Mouse (Mus musculus) mature B cell (primary cell): ENCODE measurements around the gene Chil6.

Source experiments
- in situ Hi-C: fragments of 300-500 bp; cut with MboI; formaldehyde crosslinking; loops from 2 replicates; pipeline ENCODE4 v1.14.3; 2019

Gene Chil6

DNA sequence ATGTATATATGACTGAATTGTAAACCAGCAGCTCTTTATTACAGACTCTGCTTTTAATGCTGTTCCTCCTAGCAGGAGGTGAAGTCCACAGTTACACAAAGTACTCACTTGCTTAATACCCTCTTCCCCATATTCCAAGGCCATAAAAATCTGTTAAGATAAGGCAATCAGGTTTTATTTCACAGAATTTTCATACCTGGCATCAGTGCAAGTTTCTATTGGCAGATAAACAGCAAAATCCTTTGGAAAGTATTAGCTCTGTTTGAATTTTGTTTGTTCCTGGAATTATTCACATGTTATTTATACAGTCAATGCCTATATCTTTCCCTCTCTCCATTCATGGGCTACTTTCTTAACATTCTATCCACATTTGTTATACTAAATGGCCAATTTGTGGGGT is at the start of gene Chil6:
TSS of gene Chil6 (minus strand) at position 101 of the 400 bp plus-strand sequence.
- in situ Hi-C loops: no loop called here

DNA sequence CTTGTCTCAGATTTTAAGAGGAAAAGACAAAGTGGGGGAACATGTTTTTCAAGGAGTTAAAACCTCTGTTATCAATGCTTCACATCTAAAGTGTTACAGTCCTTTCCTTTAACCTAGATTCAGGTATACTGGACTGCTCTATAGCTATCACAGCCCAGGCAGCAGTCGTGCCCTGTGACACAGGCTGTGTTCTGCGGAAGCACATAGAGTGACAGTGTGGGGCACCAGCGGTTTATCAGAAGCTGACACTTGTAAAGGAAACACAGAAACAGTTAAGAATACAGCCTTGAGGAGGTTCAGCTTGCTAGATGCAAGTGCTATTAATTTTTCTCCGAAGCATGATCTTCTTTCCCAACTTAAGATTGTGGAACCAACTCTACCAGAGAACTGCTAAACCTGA is 46.6 kb upstream of the Chil6 start:
- in situ Hi-C loops: no loop called here

DNA sequence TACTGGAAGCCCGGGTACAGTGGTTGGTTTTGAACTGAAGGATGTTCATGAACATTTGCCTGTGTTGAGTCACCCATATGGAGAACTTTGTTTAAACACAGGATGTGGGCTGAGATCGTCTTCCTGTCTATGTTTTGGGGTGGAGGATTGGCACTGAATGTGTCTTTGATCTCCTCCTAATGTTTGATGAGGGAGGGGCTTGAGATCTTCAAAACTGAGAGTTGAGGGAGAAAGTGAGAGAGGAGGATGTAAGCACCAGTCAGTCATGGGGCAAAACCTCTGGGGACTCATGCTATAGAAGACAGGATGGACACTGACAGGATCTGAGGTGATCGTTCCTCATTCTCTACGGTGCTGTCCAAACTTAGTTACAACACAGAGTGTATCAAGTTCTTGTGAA is 43.6 kb upstream of the Chil6 start:
- in situ Hi-C loops: loop anchor here (10.0 kb wide), 2 partner anchors 455 to 775 kb away; no protein-coding TSS in a partner anchor

DNA sequence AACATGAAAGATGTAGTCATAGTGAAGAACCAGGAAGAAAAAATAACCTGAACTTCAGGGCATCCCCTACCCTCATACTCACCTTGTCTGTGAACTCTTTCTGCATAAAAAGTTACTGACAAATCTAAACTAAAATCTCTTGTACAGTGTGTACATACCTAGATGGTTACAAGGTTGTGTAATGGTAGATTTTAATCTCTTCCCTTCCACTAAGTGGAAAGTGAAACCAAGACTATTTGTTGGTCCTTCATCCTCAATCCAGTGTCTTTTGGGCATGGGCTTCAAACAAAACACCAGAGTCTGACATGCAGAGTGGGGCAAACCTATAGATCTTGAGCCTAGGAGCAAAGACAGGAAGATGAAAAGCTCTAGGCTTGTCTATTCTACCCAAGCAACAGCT is 43.0 kb upstream of the Chil6 start:
- in situ Hi-C loops: loop anchor here (10.0 kb wide), 2 partner anchors 454 to 774 kb away; no protein-coding TSS in a partner anchor

DNA sequence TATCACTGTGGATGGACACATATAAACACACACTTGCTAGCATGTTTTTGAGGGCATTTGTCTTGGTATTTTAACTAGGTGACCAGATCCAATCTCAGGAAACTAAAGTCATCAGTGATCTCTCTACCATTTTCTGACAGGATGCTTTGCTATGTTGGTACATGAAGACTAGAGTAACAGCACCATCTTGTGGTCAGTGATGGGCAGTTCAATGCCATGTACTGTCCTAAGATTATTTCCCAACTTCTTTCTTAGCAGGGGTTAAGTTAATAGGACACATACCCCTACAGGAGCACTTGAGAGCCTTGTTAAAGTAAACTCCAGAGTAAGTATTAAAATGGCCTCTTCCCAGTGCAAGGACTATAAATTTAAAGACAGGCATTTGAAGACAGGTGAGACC is 42.6 kb upstream of the Chil6 start:
- in situ Hi-C loops: loop anchor here (10.0 kb wide), 2 partner anchors 454 to 774 kb away; no protein-coding TSS in a partner anchor
